Mouse (Mus musculus): ENCODE results near the gene Raver1.

Gene Raver1

DNA sequence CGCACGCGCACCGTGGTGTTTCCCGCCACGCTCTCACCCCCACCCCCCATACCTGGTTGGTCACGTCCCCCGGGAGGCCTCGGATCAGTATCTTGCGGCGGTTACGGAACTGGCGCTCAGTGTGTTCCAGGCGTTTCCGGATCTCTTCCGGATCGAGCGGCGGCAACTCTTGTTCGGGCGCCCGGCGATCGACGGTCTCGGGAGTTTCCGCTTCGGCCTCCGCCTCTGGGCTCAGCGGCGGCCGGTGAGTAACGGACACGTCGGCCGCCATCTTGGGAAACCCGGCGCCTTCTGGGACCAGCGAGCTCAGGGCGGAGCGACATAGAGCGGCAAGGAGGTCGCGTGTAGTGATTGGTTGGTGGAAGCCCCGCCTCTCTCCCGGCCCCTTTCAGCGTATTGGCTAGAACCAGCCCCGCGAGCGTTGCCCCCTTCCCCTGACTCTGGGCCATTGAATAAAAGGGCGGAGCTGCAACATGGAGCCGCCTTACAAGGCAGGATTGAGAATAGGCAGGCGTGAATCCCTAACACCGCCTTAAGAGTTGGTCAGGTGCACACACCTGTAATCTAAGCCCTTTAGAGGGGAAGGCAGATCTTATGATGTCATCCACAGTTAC lies at the start of gene Raver1, which contains the start of gene Gm38431:
Gene Raver1, minus strand, starts transcription at position 302 of the 614 bp plus-strand sequence.
Gene Gm38431, minus strand, starts transcription at position 291 of the 614 bp plus-strand sequence.
- peak; percentile 97 to 98 for DNase-seq (ENCODE audit: low spot score in 2 of 2)

DNA sequence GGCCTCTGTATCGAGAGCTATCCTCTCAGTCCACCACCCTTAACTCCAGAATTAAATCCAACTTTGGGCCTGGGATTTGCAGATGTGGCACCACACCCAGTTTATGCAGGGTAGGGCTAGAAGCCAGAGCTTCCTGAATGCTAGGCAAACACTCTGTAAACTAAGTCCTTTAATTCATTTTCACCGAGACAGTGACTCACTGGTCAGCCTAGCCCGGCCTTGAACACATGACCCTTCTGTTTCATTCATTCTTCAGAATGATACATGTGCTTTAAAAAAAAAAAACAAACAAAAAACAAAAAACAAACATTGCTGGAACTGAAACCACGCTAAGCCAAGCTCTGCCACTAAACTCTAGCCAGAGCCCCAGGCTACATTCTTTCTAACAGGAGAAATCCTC lies 46.6 kb upstream of the Raver1 start:
- DNase-seq (ENCODE audit: low spot score in 2 of 2): no peak

DNA sequence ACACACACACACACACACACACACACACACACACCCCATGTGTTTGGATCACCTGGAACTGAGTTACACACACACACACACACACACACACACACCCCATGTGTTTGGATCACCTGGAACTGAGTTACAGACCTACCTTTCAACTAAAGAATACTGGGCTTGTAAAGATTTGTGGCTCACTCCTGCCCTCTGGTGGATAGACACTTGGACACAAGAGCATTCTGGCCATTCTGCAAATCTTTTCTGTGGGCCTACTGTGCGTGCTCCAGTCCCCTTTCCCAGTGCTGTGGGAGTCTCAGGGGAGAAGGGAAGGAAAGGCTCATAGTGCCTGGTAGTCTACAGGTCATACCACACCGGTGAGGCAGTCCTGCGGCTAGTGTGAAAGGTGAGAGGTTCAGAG lies 45.4 kb upstream of the Raver1 start:
- no peak for DNase-seq (ENCODE audit: low spot score in 2 of 2)

DNA sequence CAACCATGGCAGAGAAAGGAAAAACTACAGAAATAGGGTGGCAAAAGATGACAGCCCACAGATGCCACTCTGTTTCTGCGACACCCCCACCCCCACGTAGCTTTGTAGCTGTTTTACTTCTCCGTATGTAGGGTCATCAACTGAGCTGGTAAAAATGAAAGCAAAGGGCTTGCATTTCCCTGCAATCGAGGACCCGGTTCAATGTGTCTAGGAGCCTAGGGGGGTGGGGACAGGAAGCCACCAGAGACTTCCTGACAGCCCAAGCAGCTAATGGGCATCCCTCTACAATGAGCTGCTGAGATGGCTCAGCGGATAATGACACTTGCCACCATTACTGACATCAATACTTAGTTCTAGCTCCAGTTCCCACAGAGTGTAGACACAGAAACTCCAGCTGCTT lies 44.6 kb upstream of the Raver1 start:
- DNase-seq (ENCODE audit: low spot score in 2 of 2): no peak

DNA sequence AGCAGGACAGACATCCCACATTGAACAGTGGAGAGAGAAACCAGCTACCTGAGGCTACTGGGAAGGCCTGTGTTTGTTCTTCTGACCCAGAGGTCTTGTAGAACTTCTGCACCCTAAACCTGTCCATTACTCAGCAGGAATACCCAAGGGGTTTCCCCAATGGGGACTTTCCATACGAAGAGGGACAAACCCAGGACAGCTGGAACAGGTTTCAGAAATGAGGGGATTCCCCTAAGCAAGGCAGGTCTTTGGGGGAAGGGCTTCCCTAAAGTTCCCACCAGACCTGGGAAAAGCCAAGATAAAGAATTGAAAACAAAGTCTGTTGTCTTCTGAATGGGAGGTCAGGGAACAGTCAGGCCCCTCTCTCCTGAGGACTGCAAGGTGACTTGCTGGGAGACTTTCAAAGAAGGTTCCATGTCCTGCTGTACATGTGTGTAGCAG lies 44.2 kb upstream of the Raver1 start:
- DNase-seq (ENCODE audit: low spot score in 2 of 2): no peak

DNA sequence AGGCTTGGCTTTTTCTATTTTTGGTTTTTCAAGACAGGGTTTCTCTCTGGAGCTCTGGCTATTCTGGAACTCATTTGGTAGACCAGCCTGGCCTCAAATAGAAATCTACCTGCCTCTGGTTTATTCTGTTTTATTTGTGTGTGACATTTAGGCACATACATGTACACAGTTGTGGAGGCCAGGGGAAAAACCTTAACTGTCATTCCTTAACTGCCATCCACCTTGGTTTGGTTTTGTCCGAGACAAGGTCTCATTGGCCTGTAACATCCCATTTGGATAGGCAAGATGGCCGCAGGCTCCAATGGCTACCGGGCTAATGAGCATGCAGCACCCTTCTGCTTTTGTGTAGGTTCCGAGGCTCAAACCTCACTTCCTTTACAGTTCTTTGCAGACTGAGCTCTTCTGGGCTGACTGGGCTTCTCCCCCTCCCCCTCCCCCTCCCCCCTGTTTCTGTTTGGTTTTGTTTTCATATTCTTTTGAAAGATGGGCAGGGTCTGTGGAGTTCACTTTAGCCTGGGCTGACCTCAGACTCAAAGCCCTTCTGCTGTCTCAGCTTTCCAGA lies 43.6 kb upstream of the Raver1 start:
- DNase-seq (ENCODE audit: low spot score in 2 of 2): no peak

DNA sequence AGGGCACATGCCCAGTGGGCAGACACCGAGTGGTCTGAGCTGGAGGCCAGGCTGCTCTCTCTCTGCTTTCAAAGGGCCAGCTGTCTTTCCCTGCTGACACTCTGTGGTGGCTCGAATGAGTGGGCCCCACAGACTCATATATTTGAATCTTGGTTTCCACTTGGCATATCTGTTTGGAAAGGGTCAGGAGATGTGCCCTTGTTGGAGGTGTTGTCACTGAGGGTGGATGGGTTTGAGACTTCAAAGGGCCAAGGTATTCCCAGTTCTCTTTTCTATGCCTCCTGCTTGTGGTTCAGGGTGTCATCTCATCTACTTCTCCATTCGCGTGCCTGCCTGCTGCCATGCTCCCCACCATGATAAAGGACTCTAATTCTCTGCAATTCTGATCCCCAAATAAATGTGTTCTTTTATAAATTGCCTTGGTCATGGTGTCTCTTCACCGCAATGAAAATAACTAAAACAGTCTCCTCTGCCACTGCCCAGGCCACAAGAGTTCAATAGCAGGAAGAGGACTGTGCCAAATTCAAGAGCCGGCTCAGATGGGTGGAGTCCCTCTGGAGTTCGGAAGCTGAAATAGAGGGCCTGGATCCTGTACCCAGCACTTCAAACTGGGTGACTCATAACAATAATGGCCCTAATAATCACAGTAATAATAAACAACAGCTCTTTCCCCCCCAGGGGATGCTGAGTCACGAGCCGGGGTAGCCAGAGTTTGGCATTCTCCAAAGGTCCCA lies 43.0 kb upstream of the Raver1 start:
- DNase-seq (ENCODE audit: low spot score in 2 of 2): no peak

DNA sequence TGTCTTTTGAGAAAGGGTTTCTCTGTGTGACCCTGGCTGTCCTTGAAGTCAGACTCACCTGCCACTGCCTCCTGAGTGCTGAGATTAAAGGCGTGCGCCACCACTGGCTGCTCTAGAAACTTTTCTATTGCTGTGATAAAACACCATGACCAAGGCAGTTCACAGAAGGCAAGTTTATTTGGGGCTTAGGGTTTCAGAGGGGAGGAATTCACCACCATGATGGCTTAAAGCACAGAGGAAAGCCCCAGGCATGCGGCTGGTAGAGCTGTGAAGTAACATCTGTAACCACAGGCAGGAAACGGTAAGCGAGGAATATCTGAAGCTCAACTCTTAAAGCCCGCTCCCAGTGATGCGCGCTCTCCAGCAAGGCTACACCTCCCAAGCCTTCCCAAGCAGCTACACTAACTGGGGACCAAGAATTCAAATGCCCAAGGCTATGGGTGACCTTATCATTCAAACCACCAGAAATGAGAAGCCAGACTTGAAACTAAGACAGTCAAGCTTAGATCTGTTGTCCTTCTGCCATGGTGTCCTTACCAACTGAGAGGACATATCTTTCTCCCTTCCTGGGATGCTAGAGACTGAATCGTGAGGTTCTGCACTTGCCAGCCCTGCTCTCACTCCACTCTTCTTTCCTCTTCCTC lies 41.4 kb upstream of the Raver1 start:
- DNase-seq (ENCODE audit: low spot score in 2 of 2): no peak

DNA sequence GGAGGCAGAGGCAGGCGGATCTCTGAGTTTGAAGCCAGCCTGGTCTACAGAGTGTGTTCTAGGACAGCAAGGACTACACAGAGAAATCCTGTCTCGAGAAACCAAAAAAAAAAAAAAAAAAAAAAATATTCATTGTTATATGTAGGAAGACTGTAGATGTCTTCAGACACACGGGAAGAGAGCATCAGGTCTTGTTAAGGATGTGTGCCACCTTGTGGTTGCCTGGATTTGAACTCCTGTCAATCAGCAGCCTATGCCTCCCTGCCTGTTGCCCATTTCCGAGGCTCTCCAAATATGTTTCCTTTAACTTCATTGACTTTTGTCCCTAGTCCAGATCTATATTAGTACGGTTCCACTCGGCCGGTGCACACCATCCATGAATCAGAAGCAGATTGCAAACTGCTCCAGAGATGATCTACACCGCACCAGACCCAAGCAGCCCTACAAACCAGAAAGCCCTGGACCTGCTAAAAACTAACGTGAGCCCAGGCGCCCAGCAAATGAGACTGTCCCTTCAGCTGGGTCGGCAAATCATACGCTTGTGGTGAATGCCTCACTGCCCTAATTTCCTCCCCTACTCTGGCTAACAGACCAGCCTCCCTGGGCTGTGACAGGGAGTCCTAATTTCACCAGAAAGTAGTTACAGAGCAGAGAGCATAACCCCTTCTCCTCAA lies 40.4 kb upstream of the Raver1 start:
- DNase-seq (ENCODE audit: low spot score in 2 of 2): no peak

DNA sequence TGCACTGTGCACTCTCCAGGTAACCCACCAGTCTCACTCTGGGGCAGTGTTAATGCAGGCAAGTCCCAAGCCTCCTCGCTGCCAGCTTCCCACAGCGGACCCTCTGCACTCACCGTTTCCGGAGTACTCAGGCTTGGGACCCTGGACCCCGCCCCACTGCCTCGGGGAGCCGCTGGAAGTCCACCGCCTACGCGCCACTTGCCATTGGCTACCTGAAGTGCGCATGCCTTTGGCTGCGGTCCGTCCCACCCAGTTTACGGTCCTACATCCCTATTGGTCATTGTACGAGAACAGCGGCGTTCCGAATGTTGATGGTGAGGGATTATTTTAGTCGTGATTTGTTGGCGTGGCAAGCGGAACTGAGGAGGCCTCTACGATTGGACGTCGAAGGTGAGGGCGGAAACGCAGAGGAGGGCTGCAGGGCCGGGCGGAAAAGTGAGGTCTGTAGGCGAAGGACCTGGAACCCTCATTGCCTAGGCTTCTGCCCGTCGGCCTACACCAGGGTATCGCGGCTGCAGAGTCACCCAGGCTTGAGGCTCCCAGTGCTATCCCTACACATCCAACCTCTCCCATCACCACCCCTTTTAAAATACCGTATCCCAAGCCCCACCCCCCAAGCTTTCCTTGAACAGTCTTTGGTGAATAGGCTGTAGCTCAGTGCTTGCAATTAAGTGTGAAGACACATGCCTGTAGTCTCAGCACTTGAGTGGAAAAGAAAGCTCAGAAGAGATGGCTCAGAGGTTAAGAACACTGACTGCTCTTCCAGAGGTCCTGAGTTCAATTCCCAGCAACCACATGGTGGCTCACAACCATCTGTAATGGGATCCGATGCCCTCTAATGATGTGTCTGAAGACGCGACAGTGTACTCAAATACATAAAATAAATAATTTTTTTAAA lies 39.5 kb upstream of the Raver1 start, which contains the start of gene Tyk2:
Gene Tyk2, minus strand, starts transcription at position 185 of the 898 bp plus-strand sequence.
- DNase-seq (ENCODE audit: low spot score in 2 of 2): peak; percentile 88

DNA sequence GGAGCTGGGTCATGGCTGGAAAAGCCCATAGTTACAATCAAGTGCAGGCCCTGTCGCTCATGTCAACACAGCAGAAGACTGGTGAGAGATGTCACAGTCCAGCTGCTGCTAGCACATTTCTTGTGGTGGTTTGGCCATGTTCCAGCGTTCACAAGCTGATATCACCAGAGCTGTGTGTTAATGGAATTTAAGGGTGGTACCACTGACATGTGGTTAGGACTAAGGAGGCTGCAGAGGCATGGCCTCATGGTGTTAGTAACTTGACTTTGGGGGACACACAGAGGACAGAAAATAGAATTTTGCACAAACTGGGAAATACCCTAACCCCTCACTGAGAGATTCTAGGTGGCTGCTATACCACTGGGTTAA lies 34.4 kb upstream of the Raver1 start:
- DNase-seq (ENCODE audit: low spot score in 2 of 2): no peak

DNA sequence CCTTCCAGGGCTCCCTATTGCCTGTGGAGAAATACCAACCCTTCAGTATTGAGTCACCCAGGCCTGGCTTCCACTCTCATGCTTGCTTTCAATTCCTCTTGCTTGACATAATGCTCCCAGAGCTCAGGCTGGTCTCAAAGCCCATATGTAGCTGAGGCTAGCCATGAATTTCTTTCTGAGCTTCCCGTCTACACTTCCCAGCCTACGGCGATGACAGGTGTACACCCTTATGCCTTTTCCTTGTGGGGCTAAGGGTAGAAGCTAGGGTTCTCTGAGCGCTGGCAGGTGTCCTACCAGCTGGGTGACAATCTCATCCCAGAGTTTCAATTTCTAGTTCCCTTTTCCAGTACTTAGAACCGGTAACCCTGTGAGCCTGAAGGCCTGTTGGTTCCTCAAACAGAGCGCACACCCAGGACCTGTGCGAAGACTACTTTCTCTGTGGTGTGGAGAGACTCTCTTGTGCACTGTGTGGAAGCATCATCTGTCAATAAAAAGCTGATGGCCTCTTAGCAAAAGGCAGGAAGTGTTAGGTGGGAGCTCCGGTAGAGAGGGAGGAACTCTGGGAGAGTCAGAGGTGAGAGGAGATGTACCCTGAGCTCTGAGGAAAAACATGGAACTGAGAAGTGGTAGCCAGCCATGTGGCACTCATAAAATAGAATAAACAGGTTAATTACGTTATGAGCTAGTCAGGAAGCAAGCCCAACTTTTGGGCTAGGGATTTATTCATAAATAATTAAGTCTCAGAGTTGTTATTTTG lies 33.9 kb upstream of the Raver1 start:
- no peak for DNase-seq (ENCODE audit: low spot score in 2 of 2)

DNA sequence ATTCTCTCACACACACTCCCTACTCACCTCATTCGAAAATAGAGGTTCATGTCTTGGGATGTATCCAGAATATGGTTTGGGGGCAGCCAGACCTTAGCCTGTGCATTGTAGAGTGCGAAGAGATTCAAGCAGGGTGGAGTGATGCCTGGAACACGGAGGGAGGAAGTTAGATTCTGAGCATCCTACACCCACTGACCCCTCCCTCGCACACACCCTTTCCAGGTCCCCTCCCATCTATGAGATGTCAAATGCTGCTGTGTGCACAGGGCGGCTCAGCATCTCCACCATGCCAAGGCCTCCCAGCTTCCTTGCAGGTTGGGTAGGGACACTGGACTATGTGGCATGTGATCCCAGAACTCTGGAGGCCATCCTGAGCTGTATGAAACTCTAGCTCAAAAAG lies 33.0 kb upstream of the Raver1 start:
- DNase-seq (ENCODE audit: low spot score in 2 of 2): no peak

DNA sequence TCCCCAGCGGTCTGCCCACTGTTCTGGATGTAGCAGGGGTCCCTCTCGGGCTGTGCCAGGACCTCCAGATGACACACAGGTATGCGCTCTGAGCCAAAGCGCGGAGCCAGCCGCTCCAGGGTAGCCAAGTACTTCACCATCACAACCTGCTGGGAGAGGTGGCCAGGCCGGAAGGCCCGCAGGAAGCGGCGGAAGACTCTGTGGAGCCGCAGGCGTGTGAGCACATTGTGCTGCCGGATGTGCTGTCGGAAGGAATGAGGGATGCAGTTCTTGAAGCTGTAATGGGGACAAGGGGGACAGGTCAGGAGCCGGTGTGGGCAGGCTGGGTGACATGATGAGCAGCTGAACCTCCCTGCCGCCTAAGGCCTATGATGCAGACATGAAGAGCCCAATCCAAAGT lies 29.7 kb upstream of the Raver1 start:
- no peak for DNase-seq (ENCODE audit: low spot score in 2 of 2)

DNA sequence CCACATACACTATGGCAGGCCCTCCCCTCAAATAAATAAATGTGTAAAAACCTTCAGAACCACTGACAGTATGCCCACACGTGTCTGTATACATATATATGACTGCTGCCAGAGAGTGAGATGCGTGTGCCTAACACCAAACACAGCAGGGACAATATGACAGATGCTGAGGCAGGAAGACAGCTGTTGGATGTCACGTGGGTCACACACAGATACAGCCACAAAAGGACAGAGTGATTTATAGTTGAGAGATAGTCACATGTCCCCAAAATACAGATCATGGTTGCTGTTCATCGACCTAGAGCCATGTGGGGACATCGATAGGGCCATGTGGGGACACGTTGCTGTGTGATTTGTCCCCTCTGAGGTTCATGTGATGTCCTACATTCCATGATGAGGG lies 25.3 kb upstream of the Raver1 start:
- no peak for DNase-seq (ENCODE audit: low spot score in 2 of 2)

DNA sequence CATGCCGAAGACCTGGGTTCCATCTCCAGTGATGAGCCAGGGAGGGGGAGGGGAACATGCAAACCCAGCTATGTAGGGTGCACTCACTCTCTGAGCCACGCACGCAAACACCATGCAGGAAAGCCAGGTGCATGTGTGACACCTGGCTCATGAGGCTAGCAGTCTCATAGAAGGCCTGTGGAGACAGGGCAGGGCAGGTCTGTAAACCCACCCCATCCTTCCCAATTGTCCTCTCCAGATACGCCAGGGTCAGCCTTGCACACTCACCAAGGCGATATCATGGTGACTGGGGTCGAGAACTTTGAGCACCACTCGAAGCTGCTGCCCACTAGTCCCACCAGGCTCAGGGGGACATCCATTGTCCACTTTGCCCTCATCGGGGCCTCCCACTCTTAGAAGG lies 23.3 kb upstream of the Raver1 start:
- DNase-seq (ENCODE audit: low spot score in 2 of 2): no peak

DNA sequence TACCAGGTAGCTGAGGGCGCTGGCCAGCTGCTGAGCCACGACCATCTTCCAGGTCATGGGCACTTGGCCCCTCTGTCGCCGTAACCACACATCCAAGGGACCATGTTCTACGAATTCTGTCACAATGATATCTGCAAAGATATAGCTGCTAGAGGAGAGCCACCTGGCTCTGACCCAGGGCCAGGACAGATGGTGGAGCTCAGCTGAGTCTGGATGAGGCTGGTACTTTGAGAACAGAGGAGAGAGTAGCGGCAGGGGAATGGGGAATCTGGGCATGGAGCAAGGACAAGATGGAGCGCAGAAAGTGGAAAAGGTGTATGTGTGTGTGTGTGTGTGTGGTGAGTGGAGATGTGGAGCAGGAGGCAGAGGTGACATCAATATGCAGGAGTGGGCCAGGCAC lies 22.4 kb upstream of the Raver1 start:
- no peak for DNase-seq (ENCODE audit: low spot score in 2 of 2)

DNA sequence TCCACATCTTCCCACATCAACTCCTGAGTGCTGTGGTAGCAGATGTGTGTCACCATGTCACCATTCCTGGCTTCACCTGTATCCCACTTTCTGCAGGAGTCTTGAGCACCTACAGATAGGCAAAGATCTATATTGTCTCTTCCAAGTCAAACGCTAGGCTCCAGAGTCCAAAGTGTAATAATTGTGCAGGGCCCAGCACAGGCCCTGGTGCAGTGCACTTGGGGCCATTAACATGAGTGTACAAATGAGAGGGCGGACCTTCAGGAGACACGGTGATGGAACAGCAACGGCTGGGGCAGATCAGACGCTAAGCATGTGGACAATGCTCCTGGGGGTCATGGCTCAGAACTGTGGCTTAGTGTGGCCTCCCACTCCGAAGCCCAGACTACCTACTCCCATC lies 21.9 kb upstream of the Raver1 start:
- DNase-seq (ENCODE audit: low spot score in 2 of 2): no peak

DNA sequence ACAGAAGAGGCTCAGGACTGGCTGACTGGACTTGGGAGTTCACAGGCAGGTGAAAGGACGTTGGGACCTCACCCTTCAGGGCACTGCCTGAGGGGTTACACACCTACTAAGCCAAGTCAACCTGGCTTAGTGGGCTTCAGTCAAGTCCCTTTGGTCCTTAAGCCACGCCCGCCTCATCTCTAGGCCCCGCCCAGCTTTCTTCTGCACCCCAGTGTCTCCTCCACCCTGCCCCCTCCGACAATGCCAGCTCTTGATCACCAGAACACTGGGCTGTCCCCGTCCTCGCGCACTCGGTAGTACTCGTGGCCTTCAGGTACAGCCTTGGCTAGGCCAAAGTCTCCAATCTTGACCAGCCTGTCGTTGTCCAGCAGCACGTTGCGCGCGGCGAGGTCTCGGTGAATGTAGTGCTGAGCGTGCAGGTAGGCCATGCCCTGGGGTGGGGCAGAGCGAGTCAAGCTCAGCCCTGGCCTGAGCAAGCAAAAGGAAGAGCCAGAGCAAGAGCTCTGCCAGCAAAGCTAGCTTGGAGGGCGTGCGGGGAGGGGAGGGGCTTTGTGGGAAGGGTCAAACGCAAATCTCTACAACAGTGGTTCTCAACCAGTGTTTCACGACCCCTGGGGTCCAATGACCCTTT lies 15.9 kb upstream of the Raver1 start:
- no peak for DNase-seq (ENCODE audit: low spot score in 2 of 2)

All from urinary bladder, postnatal 4 days (tissue).